Mouse (Mus musculus) gastrocnemius, adult 2 months (tissue): ENCODE results near the gene Hdhd5. TPM values are rescaled to one million over a fixed set of nuclear protein-coding genes. Genes with fewer than 3 reads are reported as not detected.

ENCODE experiments used
- DNase-seq: peaks from one replicate; pipeline ENCODE4 v3.0.0; 2022
- H3K27ac ChIP-seq: fragments of 200-600 bp; 2 replicates; pipeline ENCODE4 v1.8.1; 2022; ENCODE audit warnings: mild to moderate bottlenecking
- H3K4me3 ChIP-seq: fragments of 200-600 bp; 2 replicates; pipeline ENCODE4 v1.8.1; 2022; ENCODE audit warnings: mild to moderate bottlenecking, moderate library complexity
- CTCF ChIP-seq: fragments of 200-600 bp; IDR thresholded peaks from 2 replicates; pipeline ENCODE4 v1.8.1; 2022; ENCODE audit warnings: antibody characterized with exemption, mild to moderate bottlenecking, moderate library complexity
- intact Hi-C: fragments of 180-260 bp; cut with DNase I; formaldehyde crosslinking; loops from one replicate; pipeline ENCODE4 v1.15.1; 2025
- total RNA-seq, 2 experiments: library from RNA; stranded (reverse); gene quantifications; 2 replicates each; pipeline ENCODE4 v1.2.3; 2021

The Hdhd5 gene
- total RNA-seq, 2 experiments from 2014 or later: 19.4 to 28.5 TPM

DNA sequence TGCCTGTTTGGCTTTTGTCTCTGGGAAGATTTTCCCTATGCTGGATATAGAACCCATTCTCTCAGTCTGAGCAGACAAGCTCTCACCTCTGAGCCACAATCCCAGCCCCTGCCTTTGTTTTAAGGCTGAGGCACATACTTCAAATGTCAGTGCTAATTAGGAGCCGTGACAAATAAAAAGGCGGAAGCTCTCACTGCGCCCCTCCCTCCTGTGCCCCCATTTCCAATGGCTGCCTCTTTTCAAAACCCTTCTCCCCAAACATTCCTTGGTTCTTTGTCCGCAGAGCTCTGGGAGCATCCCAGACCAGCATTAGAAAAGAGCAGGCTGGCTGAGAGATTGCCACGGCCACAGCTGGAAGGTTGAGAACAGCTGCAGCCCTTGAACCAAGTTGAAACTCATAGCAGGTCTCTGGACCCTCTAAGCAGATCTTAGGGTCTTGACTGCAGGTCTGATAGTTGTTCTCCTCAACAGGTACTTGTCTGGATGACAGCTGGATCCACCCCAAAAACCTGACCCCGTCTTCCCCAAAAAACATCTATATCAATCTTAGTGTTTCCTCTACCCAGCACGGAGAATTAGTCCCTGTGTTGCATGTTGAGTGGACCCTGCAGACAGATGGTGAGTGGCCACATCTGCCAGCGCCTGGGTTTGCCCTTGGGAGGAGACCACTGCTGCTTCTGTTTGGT lies 58.5 kb downstream of the Hdhd5 start:
- TF ChIP-seq CTCF: no peak
- no peak for DNase-seq
- Histone ChIP-seq H3K4me3 (no peak overlapping the region), H3K27ac (no peak overlapping the region)
- intact Hi-C loops: no loop called here

GRCm38 (mm10) chr6:120471991-120472441 lies 59.1 kb downstream of the Hdhd5 start:
- TF ChIP-seq CTCF: no peak
- no peak overlapping the region for H3K4me3 ChIP-seq
- no peak for DNase-seq
- peak overlapping the region; percentile 10 for H3K27ac ChIP-seq
- intact Hi-C loops: no loop called here

DNA sequence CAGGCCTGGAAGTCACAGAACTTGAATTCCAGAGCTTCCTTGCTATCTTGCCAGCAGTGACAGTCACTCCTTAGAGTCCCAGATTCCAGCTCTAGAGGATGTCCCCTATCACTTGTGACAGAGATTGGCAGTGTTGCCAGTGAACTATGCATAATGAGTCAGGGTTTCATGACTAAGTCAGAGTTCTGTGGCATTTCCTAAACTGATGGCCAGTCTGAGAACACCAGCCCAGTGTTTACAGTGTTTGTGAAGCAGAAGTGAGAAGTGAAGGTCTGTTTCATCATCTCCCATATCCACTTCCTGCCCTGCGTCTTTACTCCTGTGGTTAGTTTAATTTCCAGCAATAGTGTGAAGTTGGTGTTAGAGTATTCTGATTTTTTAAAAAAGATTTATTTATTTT lies 60.5 kb downstream of the Hdhd5 start:
- intact Hi-C loops: no loop called here
- H3K27ac ChIP-seq: no peak overlapping the region
- no peak for TF ChIP-seq CTCF

DNA sequence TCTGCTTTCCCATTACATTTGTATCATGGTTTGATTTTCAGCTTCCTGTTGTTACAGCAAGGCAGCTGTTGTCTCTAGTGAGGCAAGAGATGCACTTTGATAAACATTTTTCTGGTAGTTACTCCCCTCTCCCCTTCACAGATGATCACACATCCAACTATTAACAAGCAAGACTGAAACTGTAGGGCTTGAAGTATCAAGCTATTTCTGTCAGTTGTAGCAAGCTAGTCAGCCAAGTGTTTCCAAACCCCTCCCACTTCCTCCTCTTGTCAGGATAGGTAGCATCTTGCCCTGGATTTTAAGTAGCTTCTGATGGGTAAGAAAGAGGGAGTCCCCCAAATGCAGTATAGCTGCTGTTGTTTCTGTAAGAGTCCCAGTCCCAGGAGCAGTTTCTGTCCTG lies 61.3 kb downstream of the Hdhd5 start:
- TF ChIP-seq CTCF: no peak
- Histone ChIP-seq H3K27ac (no peak overlapping the region), H3K4me3 (no peak overlapping the region)
- no peak for DNase-seq
- intact Hi-C loops: no loop called here

More for the DNA sequence above, 60.5 kb downstream of the Hdhd5 start:
- DNase-seq: no peak
- H3K4me3 ChIP-seq: no peak overlapping the region

- no peak overlapping the region for H3K27ac ChIP-seq
- intact Hi-C loops: no loop called here
- no peak overlapping the region for H3K4me3 ChIP-seq
- TF ChIP-seq CTCF: no peak
- no peak for DNase-seq
These were observed 61.9 kb downstream of the Hdhd5 start for GRCm38 (mm10) chr6:120469268-120469667.

DNA sequence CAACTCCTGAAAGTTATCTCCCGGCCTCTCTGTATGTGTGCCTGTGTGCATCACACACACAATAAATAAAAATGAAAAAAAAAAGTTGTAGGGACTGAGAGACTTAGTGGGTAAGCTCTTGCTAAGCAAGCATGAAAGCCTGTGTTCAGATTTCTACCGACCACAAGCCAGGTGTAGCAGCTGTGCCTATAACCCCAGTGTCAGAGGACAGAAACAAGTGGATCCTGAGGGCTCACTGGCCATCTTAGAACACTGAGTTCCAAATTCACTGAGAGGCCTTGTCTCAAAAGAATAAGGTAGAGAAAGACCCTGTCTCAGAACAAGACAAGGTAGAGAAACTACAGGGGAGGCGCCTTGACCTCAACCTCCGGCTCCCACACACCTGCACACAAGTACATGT lies 62.9 kb downstream of the Hdhd5 start:
- Histone ChIP-seq H3K27ac (no peak overlapping the region), H3K4me3 (no peak overlapping the region)
- TF ChIP-seq CTCF: no peak
- intact Hi-C loops: no loop called here
- no peak for DNase-seq

GRCm38 (mm10) chr6:120466609-120467329 lies 64.3 kb downstream of the Hdhd5 start:
- DNase-seq: no peak
- no peak for TF ChIP-seq CTCF
- no peak overlapping the region for H3K27ac ChIP-seq
- H3K4me3 ChIP-seq: no peak overlapping the region
- intact Hi-C loops: no loop called here

- intact Hi-C loops: no loop called here
- TF ChIP-seq CTCF: no peak
These were observed 65.7 kb downstream of the Hdhd5 start for GRCm38 (mm10) chr6:120465393-120465792.

DNA sequence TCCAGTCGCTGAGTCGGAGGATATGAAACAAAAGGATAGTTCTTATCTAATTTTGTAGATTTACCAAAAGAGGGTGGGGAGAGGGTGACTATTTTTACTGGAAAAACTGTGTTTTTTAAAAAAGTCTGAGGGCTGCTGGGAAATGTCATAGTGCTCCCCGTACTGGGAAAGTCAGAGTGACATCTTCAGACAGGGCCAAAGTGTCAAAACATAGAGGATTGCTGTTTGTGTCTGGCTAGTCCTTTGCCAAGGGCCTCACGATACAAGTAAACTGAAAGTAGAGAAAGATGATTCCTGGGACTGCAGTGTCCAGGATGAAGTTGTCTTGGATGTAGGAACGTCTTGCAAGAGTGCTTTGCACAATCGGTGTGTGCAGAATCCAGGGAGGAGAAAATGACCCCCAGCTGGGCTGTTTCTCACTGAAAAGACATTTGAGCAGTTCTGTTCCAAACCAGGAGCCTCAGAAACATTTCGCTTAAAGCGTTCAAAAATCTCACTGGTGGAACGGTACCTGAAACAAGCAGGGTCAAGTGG lies 66.6 kb downstream of the Hdhd5 start:
- Histone ChIP-seq H3K27ac (peak overlapping the region; percentile 0; the same call in 1 of the 2 replicates), H3K4me3 (peak overlapping the region; percentile 86)
- TF ChIP-seq CTCF: no peak
- DNase-seq: no peak
- intact Hi-C loops: no loop called here

More at GRCm38 (mm10) chr6:120465393-120465792, 65.7 kb downstream of the Hdhd5 start:
- no peak overlapping the region; the same call in 1 of the 2 replicates for H3K27ac ChIP-seq
- no peak overlapping the region for H3K4me3 ChIP-seq
- DNase-seq: no peak

DNA sequence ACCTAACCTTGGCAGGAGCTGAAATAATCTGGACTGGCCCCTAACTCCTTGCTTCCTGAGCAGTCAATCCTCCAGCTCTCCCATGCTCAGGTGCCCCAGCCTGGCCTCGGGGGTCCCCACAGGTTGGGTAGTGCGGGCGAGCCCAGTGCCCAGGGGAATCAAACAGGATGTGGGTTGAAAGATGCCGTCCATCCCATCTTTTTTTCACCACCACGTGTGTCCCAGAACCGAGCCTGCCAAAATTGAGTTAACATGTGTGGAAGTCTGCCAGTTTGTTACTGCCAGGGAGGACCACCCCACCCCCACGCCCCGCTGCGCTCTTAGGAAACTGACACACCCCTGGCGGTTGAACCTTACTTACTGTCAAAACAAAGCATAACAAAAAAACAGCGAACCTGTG lies 67.2 kb downstream of the Hdhd5 start:
- intact Hi-C loops: no loop called here
- peak overlapping the region; percentile 86 for H3K4me3 ChIP-seq
- no peak for TF ChIP-seq CTCF
- peak overlapping the region; percentile 79 for H3K27ac ChIP-seq
- peak; percentile 46 for DNase-seq

DNA sequence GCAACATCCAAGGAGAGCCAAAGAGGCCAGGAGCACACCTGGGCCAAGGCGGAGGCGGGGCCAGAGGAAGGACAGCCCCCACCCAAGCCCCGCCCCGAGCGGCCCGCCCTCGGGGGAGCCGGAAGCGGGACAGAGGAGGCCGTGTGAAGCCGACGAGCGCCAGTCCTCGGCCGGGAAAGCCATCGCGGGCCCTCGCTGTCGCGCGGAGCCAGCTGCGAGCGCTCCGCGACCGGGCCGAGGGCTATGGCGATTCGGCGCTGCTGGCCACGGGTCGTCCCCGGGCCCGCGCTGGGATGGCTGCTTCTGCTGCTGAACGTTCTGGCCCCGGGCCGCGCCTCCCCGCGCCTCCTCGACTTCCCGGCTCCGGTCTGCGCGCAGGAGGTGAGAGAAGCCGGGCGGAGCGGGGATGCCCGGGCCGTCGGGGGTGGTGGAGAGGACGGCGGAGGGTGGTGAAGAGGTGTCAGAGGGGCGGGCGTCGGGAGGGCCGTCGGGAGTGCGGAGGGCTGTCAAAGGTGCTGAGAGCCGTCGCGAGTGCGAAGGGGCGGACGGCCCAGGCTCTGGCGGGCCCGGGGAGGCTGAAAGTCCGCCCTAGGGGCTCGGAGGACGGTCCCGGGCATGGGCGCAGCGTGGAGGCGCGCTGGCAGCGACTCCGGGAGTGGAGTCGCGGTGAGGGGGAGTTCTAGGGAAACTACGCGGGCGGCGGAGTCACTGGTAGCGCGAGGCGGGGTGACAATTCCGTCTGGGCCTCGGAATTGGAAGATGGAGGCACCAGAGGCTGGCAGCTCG lies 67.8 kb downstream of the Hdhd5 start, which contains the start of gene Il17ra:
Gene Il17ra (plus strand): TSS at position 162 of the 786 bp plus-strand sequence.
- Histone ChIP-seq H3K27ac (peak within 1 kb of the TSS; percentile 79), H3K4me3 (peak within 1 kb of the TSS; percentile 86)
- peak; percentile 80 for DNase-seq
- intact Hi-C loops: no loop called here
- no peak for TF ChIP-seq CTCF

GRCm38 (mm10) chr6:120462251-120462650 lies 68.9 kb downstream of the Hdhd5 start:
- no peak overlapping the region for H3K27ac ChIP-seq
- no peak for TF ChIP-seq CTCF
- H3K4me3 ChIP-seq: no peak overlapping the region
- intact Hi-C loops: no loop called here
- no peak for DNase-seq
